Mouse (Mus musculus) kidney, adult 2 months (tissue): Measurements from ENCODE around the gene Fus.

ENCODE experiments used
- CTCF ChIP-seq: fragments of 200-500 bp; conservative IDR thresholded peaks from 2 replicates; pipeline ENCODE4 v1.5.1; 2011; ENCODE audit warnings: low read depth, mild to moderate bottlenecking, control low read depth, low read length, moderate library complexity, mixed read lengths; ENCODE audit not compliant: insufficient read depth, insufficient read length
- POLR2A ChIP-seq: fragments of 200-500 bp; IDR thresholded peaks from one replicate; pipeline ENCODE4 v1.6.1; 2011; ENCODE audit warnings: low read depth, low read length, control low read depth

GRCm38 (mm10) chr7:127926066-127926465 is 41.2 kb upstream of the Fus start:
- TF ChIP-seq POLR2A (peak; percentile 48), CTCF (no peak)
